Mouse (Mus musculus) G1E (cell line): ENCODE results near the gene Gmpr.

Experiments
- CTCF ChIP-seq: IDR thresholded peaks from 2 replicates; pipeline ENCODE4 v1.5.1; 2012; ENCODE audit warnings: low read depth, low read length, inconsistent platforms, mixed read lengths
- GATA1 ChIP-seq: IDR thresholded peaks from 2 replicates; pipeline ENCODE4 v1.6.1; 2012; ENCODE audit warnings: borderline replicate concordance, low read length, inconsistent platforms, mixed read lengths
- GATA2 ChIP-seq: IDR thresholded peaks from 2 replicates; pipeline ENCODE4 v1.6.1; 2012; ENCODE audit warnings: low read depth, low read length, inconsistent platforms, borderline replicate concordance
- TAL1 ChIP-seq: conservative IDR thresholded peaks from 2 replicates; pipeline ENCODE4 v1.6.1; 2012; ENCODE audit warnings: low read depth, low read length, inconsistent platforms, mixed read lengths

GRCm38 (mm10) chr13:45577784-45578183, 70.5 kb downstream of the Gmpr start:
- TF ChIP-seq GATA1 (no peak), CTCF (no peak), TAL1 (no peak), GATA2 (no peak)
